Mouse (Mus musculus) naive thymus-derived CD4-positive, alpha-beta T cell, adult 2 months (primary cell): ENCODE results near the gene Zfp580.
A peak's percentile ranks its signal among the peaks of the same experiment; 100 is the strongest.
"Not testable (repeated sequence)": the region's sequence is repeated elsewhere in the genome, so short reads cannot be mapped to it uniquely, and the experiment has no call there.

Source experiments
- DNase-seq: peaks from one replicate; pipeline ENCODE4 v3.0.0-alpha.2; 2011; ENCODE audit warnings: low read depth

The Zfp580 gene

DNA sequence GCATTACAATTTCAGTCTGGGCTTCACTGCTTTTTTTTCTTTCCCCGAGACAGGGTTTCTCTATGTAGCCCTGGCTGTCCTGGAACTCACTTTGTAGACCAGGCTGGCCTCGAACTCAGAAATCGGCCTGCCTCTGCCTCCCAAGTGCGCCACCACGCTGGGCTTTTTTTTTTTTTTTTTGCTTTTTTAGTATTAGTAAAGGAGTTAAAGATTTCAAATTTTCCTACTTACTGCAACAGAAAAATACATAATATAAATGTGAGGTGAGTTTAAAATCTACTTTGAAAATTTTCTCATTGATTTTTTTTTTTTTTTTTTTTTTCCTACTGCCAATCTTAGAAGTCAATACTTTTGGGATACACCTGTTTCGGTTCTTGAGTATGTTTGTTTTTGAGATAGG lies 13.5 kb downstream of the Zfp580 start:
- DNase-seq: no peak

DNA sequence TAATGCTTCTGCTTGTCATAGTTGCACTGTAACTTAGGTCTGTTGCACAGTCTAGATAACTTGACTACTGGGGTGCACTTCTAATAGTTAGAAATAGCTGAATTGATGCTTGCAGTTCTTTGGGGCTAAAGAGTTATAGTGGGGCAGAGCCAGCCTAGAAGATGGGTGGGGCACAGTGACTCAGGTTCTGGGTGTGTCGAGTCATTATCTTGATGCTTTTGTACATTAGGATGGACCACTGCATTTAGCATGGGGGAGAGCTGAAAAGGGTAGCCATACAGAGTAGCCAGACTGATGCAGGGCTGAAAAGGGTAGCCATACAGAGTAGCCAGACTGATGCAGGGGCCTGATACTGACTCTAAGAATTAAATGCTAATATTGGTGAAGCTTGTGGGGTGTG lies 22.2 kb downstream of the Zfp580 start:
- DNase-seq: no peak

DNA sequence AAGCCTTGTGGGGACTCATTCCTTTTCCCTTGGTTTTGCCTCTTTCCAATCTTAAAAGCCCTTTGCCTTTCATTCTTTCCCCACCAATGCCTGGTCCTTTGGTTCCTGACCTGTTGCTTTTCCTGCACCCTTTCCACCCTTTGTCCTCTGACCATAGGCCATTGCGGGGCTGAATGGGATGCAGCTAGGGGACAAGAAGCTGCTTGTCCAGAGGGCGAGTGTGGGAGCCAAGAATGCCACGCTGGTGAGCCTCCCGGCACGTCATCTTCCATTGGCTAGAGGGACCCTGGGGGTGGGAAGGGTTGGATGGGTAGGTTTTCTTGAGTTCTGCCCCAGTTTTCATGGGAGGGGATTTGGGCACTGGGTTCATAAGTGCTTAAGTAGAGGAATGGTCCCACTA lies 23.6 kb downstream of the Zfp580 start:
- DNase-seq: no peak

DNA sequence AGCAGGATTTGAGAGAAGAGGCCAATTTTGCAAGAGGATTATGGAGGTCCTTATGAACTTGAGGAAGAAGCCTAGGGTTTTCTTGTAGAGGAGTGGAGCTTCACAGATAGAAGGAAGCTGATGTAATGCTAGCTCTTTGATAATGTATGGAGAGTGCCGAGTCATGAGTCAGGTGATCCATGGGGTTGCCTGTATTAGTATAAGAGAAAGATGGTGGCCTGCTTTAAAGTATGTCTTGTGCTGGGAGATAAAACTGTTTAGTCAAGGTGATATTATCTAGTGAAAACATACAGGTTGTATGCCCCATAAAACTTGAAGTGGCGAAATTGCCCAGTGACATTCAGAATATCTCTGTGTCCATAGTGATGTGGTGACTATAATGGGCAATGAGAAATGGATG lies 25.6 kb downstream of the Zfp580 start:
- DNase-seq: no peak

DNA sequence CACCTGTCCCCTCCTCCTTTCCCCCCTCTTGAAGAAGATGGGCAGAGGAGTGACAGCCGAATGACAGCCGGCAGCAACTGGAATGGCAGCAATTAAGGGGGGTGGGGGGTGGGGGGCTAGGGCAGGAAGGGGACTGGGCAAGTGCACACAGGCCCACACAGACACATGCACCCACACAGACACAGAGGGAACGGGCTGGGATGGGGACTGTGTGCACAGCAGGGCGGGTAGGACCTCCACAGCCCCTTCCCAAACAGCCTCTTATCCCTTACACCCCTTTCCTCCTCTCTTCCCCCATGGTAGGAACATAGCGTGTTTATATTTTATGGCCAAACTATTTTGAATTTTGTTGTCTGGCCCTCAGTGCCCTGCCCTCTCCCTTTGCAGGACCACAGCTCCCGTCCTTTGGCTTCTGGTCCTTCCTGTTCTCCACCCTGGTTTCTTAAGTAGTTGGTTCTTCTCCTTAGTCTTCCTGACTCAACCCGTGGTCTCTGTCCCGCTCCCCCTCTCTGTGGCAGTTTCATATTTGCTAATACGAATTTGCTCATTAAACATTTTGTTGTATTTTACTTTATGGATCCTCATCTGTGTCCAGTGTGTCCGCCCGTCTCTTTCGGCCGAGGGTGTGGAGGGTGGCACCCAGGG lies 28.1 kb downstream of the Zfp580 start:
- not testable (repeated sequence) for DNase-seq

DNA sequence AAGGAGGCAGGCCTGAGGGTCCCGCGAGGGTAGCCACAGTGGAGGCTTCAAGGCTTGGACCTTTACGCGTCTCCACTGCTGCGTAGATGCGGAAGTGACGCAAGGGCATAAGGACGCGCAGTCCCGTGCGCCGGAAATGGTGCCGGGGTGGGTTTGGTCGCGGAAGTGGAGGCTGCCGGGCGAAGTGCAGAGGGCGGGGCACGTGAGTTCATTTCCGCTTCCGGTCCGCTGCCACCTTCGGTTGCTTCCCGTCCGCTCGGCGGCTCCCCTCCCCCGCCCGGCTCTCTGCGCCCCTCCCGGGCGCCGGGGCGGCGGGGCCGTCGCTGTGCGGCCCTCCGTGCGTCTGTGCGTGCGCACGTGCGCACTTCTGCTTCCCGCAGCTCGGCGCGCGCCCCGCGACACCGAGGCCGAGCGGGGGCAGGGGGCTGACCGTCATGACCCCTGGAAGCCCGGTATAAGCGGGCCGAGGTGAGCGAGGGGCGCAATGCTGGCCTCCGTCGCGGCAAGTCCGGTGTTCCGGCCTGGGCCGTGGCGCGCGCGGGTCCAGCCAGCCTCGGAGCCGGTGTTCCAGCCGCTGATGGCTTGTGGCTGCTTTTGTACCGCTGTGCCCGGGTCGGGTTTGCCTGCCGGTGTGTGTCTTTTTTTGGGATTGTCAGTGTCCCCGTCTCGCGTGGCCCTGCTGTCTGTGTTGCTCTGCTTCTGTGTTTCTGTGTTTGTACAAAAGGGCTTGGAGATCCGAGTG lies 28.8 kb downstream of the Zfp580 start, which contains the start of gene Epn1:
Gene Epn1 (plus strand): TSS at position 226 of the 742 bp plus-strand sequence.
- peak; percentile 97 for DNase-seq

DNA sequence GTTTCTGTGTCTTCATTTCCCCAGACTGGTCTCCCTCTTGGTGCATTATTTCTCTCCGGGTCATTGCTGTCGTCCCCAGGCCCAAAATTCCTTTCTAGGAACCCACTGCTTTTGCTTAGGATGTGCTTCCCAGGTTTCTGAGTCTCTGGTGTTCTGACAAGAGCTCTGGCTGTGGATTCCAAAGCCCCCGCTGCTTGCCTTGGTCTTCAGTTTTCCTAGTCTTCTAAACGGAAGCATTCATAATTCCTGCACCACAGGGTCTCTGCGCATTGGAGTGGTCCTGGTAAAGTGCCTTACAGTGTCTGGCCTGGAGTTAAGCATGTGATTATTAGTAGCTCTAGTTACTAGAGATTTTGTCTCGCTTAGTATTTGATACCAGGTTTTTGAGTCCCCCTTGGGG lies 29.5 kb downstream of the Zfp580 start:
- DNase-seq: no peak

DNA sequence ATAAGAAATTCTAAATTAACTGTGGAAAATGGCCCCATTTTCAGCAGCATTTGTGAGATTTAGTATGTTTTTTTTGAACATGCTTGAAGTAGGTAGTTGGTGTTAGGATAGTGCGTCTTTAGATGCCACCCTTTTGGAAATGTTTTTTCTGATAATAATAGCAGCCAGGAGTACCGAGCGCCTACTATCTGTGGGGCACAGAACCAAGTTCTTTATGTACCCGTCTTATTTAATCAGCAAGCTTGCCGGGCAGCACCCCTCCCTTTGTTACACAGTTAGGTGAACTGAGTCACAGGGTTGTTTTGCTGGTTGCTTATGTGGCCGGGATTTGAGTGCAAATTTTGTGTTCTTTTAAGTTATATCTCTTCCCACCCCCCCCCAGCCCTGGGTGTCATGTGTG lies 29.9 kb downstream of the Zfp580 start:
- no peak for DNase-seq

DNA sequence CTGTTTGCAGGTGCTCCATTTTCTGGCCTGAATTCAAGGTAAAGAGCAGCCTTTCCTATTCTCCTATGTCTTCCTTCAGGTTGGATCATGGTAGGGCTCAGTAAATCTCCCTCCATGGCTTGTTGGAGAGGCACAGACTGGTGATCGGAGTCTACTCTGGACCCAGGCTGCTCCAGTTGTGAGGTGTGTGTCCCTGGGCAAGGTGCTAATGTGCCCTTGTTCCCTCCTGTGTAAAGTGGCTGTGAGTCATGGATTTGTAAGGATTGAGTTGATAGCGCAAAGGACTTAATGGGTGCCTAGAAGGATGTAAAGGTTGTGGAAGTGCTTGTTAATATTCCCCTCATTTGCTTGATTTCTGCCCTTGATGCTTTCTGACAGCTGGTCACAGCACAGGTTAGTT lies 30.6 kb downstream of the Zfp580 start:
- DNase-seq: no peak

DNA sequence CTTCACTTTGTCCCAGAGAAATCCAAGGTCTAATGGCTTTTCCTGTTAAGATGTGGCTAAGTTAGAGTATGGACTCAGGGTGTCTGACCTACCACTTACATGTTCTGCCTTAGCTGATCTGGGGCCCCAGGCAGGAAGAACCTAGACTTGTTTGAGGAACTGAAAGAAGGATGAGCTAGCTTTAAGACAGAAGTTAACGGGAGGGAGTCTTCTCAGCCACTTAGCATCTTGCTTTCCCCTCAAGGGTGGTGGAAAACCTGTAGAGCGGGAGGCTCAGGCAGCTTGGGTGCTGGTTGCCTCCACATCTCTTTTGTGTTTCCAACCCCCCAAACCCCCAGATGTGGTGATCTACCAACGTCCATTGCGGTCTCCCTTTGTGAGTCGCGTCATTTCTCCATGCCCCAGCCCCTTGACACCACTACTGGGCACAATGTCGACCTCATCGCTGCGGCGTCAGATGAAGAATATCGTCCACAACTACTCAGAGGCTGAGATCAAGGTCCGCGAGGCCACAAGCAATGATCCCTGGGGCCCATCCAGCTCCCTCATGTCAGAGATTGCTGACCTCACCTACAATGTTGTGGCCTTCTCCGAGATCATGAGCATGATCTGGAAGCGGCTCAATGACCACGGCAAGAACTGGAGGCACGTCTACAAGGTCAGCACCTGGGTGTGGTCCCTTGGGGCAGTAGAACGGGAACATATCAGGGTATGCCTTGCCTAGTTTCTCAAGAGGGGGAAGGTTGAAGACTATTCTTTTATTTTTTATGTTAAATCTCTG lies 32.2 kb downstream of the Zfp580 start:
- DNase-seq: no peak

DNA sequence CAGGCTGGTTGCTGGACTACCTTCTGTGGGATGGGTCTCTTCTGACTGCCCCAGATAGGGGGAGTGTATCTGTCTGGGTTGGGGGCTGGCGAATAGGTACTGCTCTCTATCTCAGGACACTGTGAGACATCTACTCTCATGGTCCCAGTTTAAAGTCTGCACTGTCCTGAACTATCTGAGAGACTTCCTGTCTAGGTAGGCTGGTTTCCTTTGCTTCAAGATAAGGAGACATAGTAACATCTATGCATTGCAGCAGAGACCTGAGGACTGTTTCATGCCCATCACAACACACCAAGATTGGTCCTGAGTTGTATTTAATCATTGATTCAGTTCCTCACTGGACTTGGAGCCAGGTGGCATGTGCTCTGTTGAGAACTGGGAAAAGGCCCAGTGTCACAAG lies 34.2 kb downstream of the Zfp580 start:
- DNase-seq: no peak

DNA sequence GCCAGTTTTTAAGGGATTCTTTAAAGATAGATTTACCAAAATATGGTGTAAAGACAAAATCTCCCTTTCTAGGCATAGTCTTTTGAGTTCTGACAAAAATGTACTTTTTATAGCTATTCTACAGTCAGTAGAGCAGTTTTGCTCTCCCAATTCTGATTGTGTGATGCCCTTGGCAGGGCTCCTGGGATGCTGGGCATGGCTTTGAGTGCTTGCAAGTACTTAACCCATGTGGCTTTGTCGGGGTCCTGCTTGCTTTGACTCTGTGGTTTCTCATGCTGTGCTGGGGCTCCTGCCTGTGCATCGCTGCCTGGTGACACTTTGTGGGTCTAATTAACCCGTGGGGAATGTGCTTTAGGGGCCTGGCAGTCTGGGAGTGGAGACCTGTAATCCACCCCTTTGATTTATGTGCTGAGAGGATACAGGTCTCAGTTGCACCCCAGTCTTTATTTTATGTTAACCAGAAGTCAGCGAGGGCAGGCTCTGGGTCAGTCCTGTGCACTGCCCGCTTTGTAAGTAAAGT lies 35.6 kb downstream of the Zfp580 start:
- DNase-seq: no peak

DNA sequence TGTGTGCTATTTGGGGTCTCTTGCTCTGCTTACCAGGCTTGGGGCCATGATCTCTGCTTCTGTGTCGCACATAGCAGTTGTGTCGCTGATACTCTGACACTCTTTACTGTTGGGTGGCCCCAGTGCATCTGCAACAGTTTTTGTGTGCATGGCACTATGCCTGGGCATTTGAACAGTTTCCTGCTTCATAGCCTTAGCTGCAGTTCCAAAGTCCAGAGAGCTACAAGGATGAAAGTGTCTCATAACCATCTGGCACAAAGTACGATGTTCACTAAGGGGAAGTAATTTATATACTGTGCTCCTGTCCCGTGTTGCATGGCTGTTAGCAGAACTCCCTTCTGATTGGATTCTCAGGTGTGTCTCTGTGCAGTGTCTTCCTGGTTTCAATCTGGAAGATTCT lies 36.5 kb downstream of the Zfp580 start:
- DNase-seq: no peak

DNA sequence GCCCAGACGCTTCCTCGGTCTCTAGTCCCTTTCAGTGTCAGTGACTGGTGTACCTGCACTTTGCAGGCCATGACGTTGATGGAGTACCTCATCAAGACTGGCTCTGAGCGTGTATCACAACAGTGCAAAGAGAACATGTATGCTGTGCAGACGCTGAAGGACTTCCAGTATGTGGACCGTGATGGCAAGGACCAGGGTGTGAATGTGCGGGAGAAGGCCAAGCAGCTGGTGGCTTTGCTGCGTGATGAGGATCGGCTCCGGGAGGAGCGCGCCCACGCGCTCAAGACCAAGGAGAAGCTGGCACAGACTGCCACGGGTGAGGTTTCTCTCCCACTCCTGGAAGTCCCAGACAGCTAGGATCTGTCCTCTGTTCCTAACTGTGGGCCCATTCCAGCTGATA lies 38.5 kb downstream of the Zfp580 start:
- DNase-seq: no peak

DNA sequence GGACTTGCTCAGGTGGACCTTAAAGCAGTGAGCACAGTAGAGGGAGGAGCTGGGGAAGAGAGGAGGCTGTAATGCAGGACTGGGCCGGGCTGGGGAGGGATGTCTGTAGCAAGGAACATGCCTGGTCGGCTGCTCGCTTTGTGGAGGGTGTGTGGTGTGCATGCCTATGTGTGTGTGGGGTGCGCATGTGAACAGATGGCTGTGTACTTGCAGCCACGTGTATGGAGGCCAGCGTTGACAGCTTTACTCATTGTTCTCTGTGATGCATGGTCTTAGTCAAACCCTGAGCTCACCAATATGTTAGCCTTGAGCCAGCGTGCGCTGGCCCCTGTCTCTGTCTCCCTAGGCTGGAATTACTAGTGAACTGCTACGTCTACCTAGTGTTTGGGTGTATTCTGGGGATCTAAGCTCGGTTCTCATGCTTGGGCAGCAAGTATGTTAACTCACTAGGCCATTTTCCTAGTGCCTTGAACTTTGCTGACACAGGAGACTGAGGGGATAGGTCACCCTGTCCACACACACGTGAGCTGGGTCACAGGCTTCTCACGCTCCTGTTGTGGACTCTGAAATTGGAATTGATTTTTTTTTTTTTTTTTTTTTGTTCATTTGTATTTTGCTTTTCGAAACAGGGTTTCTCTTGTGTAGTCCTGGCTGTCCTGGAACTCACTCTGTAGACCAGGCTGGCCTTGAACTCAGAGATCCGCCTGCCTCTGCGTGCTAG lies 39.8 kb downstream of the Zfp580 start:
- no peak for DNase-seq

DNA sequence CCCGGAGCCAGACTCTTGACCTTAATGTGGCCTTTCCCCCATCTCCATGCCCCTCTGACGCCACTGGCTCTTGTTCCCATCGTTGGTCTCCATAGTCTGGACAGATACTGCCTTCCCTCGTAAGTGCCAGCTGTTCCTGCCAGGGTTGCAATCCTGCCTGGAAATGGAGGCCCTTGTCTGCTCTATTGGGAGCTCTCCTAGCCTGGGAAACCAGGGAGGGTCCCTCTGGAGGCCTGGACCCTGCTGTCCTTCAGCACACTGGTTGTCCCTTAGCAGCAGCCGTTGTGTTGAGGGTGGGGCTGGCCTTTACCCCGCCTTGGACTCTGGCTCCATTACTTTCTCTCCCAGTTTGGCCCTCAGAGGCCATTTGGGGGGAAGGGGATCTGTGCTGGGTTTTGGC lies 41.0 kb downstream of the Zfp580 start:
- DNase-seq: no peak

DNA sequence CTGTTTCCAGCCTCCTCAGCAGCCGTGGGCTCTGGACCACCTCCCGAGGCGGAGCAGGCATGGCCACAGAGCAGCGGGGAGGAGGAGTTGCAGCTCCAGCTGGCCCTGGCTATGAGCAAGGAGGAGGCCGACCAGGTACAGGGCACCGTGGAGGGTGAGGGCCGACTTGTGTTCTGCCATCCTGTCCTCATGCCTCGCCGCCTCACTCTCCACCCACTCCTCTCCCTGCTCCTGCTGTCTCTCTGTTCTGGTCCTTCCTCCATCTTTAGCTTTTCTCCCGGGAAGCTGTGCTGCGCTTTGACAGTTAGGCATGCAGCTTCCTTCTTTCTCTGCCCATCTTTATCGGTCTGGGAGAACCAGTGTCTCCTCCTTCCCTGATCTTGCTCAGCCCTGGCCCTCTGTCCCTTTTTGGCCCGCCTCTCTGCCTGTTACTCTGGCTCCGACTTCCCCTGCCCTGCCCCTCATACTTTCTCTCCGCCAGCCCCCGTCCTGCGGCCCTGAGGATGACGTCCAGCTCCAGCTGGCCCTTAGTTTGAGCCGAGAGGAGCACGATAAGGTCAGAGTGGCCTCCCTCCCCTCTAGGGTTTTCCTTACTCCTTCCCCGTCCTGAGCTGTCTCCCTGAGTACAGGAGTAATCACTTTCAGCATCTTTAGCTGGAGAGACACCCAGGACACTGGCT lies 41.6 kb downstream of the Zfp580 start:
- DNase-seq: no peak

DNA sequence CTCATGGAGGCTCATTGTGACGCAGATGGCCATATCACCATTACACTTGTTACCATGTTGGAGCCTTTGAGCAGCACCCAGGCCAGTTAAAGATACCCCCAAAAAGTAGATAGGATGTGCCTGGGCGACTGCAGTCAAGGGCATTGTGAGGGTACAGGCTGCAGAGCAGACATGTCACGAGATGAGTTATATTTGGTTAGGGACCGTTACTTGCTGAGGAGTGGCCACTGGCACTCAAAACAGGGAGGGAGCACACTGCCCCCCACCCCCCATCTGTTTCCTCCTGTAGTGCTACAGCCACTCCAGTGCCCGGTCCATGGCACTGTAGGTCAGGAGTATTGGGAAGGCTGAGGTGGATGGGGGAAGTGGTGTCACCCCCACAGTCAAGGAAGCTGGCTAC lies 47.4 kb downstream of the Zfp580 start:
- DNase-seq: no peak

DNA sequence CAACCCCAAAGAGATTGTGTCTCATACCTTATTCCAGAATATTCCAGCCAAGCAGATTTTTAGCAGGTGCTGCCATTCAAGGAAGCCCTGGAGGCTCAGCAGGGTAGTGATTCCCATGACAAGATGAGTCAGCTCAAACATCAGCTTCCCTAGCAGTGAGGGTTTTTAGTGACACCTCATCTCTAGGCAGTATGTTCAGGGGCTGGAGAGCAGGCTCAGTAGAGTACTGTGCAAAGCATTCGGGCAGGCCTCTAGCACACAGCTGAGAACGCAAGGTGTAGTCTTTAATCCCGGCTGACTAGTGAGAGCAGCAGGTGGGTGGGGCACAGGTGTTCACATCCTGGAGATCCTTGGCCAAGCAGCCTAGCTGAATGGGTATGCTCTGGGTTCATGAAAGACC lies 48.5 kb downstream of the Zfp580 start:
- no peak for DNase-seq

DNA sequence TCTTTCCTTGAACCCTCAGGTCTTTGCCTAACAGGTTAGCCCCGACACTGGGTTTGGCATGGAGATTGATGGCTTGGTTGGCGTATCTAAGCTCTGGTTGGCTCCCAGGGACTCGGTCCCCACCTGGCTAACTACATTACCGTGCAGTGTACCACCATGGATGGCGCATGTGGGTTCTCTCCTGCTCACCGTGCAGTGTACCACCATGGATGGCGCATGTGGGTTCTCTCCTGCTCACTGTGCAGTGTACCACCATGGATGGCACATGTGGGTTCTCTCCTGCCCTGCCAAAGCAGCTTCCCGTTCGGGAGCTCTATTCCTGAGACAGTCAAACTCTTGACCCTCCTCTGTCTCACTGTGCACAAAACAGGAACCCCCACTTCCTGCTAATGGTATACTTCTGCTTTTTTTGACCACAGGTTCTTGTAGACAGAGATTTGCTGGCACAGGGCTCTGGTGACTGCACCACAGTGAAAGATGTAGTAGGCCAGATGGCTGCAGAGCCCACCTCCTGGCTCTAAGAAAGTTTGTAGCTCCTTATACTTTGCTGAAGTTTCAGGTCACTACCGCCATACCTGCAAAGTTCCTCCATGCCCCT lies 49.8 kb downstream of the Zfp580 start:
- no peak for DNase-seq

DNA sequence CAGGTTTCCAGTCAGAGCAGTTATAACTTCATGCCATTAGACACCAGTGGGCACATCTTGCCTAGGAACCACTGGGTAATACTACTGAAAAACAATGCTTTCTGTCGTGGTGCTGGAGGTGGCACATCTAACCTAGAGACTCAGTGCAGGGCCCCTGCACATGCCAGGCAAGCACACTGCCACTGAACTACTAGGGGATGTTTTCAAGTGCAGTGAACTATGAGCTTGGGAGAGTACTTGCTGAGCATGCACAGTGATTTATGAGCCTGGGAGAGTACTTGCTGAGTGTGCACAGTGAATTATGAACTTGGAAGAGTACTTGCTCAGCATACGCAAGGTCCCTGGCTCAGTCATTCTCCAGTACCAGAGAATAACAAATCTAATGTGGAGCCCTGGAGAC lies 51.2 kb downstream of the Zfp580 start:
- DNase-seq: no peak
